Mouse (Mus musculus) brain, embryonic 14.5 days (tissue): ENCODE results near the gene Dpy30.

Source experiments
- CTCF ChIP-seq: fragments of 200-500 bp; IDR thresholded peaks from 2 replicates; pipeline ENCODE4 v1.5.1; 2012; ENCODE audit warnings: inconsistent platforms, mild to moderate bottlenecking, moderate library complexity, borderline replicate concordance; ENCODE audit not compliant: insufficient read depth, insufficient read length; ENCODE audit errors: extremely low read depth
- POLR2A ChIP-seq: fragments of 200-500 bp; IDR thresholded peaks from 2 replicates; pipeline ENCODE4 v1.6.1; 2012; ENCODE audit warnings: mild to moderate bottlenecking, inconsistent platforms, borderline replicate concordance; ENCODE audit not compliant: poor library complexity, insufficient read depth, insufficient read length, severe bottlenecking; ENCODE audit errors: extremely low read depth

DNA sequence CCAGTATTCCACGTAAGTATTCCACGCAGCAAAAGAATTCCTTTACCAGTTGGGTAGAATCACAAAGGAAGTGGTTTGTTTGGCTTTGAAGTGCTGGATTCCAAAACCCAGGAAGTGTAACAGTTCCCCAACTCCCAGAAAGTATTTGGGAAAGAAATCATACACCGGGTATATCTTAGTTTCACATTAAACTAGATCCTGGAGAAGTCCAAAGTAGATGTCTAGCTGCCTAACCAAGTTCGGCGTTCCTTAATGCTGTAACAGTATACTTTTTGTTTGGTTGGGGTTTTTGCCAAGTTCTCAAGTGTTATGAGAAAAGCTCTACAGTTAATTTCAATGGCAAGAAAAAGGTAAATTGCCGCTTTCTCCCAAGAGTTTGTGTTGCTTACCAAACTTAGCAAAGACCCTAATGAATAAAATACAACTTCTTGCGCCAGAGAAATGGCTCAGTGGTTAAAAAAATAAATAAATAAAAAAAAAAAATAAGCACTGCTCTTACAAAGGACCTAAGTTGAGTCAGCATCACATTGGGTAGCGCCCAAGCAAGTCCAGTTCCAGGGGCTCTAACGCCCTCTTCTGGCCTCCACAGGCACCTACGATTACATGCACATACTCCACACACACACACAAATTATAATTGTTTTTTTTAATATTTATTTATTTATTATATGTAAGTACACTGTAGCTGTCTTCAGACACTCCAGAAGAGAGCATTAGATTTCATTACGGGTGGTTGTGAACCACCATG lies 27.5 kb downstream of the Dpy30 start:
- TF ChIP-seq CTCF (peak; percentile 23; the same call in 1 of the 2 replicates), POLR2A (no peak)
